Mouse (Mus musculus) liver, embryonic 14.5 days (tissue): ENCODE results near the gene She. TPM values are rescaled to one million over a fixed set of nuclear protein-coding genes. Genes with fewer than 3 reads are reported as not detected.
"Not testable (repeated sequence)": the region's sequence is repeated elsewhere in the genome, so short reads cannot be mapped to it uniquely, and the experiment has no call there.

Experiments
- ATAC-seq: fragments of 200-750 bp; cut with Nextera tagmentation; 2 replicates; pipeline ENCODE4 v1.8.0; 2017; ENCODE audit warnings: moderate number of reproducible peaks, mild to moderate bottlenecking, moderate library complexity; ENCODE audit not compliant: insufficient read depth
- DNase-seq, 3 experiments: peaks; one replicate each; pipeline ENCODE4 v3.0.0-alpha.2; 2012 to 2013; ENCODE audit warnings: low read depth in 3 of 3, low spot score in 3 of 3
- H3K27ac ChIP-seq: fragments of 300-500 bp; sonication (generic); 2 replicates; pipeline ENCODE4 v1.5.1; 2014; ENCODE audit warnings: moderate library complexity, mild to moderate bottlenecking, control low read depth, inconsistent platforms
- H3K27me3 ChIP-seq: fragments of 300-500 bp; sonication (generic); 2 replicates; pipeline ENCODE4 v1.6.1; 2014; ENCODE audit warnings: mild to moderate bottlenecking, low read length, moderate library complexity; ENCODE audit not compliant: control insufficient read depth, insufficient read depth
- H3K36me3 ChIP-seq: fragments of 300-500 bp; sonication (generic); replicated peaks from 2 replicates; pipeline ENCODE4 v1.6.1; 2014; ENCODE audit warnings: low read depth; ENCODE audit not compliant: control insufficient read depth, insufficient read depth
- H3K4me1 ChIP-seq, 2 experiments: fragments of 200-500 bp in 1 of 2; fragments of 300-500 bp in 1 of 2; sonication (generic) in 1 of 2; replicated peaks; 2 replicates each; pipeline ENCODE4 v1.6.1; 2012 to 2014; ENCODE audit warnings: antibody characterized with exemption in 1 of 2, inconsistent platforms in 1 of 2, low read length in 1 of 2; ENCODE audit not compliant: control insufficient read depth in 2 of 2, insufficient read depth in 2 of 2
- H3K4me2 ChIP-seq: fragments of 300-500 bp; sonication (generic); 2 replicates; pipeline ENCODE4 v1.6.1; 2014; ENCODE audit warnings: low read depth, mild to moderate bottlenecking, control low read depth, moderate library complexity
- H3K4me3 ChIP-seq, 2 experiments: fragments of 200-500 bp in 1 of 2; fragments of 300-500 bp in 1 of 2; sonication (generic) in 1 of 2; 2 replicates each; pipeline ENCODE4 v1.5.1; 2012 to 2014; ENCODE audit warnings: low read depth in 2 of 2, low read length in 2 of 2, mild to moderate bottlenecking in 2 of 2, control low read depth in 1 of 2, inconsistent platforms in 1 of 2, moderate library complexity in 1 of 2; ENCODE audit not compliant: insufficient read depth in 1 of 2
- H3K9ac ChIP-seq: fragments of 300-500 bp; sonication (generic); replicated peaks from 2 replicates; pipeline ENCODE4 v1.6.1; 2014; ENCODE audit warnings: mild to moderate bottlenecking, control low read depth, moderate library complexity
- H3K9me3 ChIP-seq: fragments of 300-500 bp; sonication (generic); 2 replicates; pipeline ENCODE4 v1.6.1; 2016; ENCODE audit warnings: low read length, mixed read lengths; ENCODE audit not compliant: control insufficient read depth
- CTCF ChIP-seq: IDR thresholded peaks from 2 replicates; pipeline ENCODE4 v1.5.1; 2016; ENCODE audit warnings: antibody characterized with exemption, low read depth, control low read depth
- EP300 ChIP-seq: IDR thresholded peaks from 2 replicates; pipeline ENCODE4 v1.6.1; 2016; ENCODE audit warnings: antibody characterized with exemption, low read depth
- WGBS: fragments of 180-500 bp; shearing (Covaris S2); extraction: QIAGEN DNeasy Blood & Tissue Kit; methylation state at CpG from one replicate; pipeline ENCODE4 v1.1.7; 2014; ENCODE audit not compliant: insufficient replicate concordance; 5-methylcytosine and 5-hydroxymethylcytosine counted together
- polyA plus RNA-seq, 2 experiments: library from polyadenylated mRNA; depleted of rRNA in 1 of 2; stranded (reverse) in 1 of 2; unstranded in 1 of 2; fragments of >200 nt; fragmentation: Nextera tagmentation in 1 of 2; extraction: Ambion mirVana in 1 of 2; gene quantifications; 2 replicates each; pipeline versions ENCODE4 v1.2.1 to v1.2.3; 2012 to 2014

The She gene
- polyA plus RNA-seq, 2 experiments, result 0.55 to 0.81 TPM

- Histone ChIP-seq H3K9me3 (no peaks in the 10 kb centered on the region), H3K9ac (no peak overlapping the region), H3K36me3 (no peaks in the 10 kb centered on the region), H3K4me3 (no peak overlapping the region), H3K27me3 (no peaks in the 10 kb centered on the region), H3K4me2 (no peak overlapping the region), H3K27ac (no peak overlapping the region), H3K4me1 (no peaks in the 10 kb centered on the region)
- no peak for DNase-seq
- no peak for ATAC-seq
- WGBS, result 44% methylated on average over 2 of the region's 2 CpGs
- TF ChIP-seq EP300 (no peak), CTCF (peak; percentile 24)
Measured at GRCm38 (mm10) chr3:89794616-89795015, 36.6 kb upstream of the She start.

GRCm38 (mm10) chr3:89795746-89796145 is 35.4 kb upstream of the She start:
- H3K27ac ChIP-seq, result no peak overlapping the region
- H3K4me3 ChIP-seq, result no peak overlapping the region
- H3K9ac ChIP-seq, result no peak overlapping the region
- WGBS, result 49% methylated on average over 5 of the region's 5 CpGs
- no peak for ATAC-seq
- no peak for DNase-seq
- no peaks in the 10 kb centered on the region for H3K36me3 ChIP-seq
- H3K4me1 ChIP-seq, result no peaks in the 10 kb centered on the region
- no peaks in the 10 kb centered on the region for H3K9me3 ChIP-seq
- no peaks in the 10 kb centered on the region for H3K27me3 ChIP-seq
- TF ChIP-seq EP300 (no peak), CTCF (peak; percentile 30)
- H3K4me2 ChIP-seq, result no peak overlapping the region

- Histone ChIP-seq H3K27me3 (no peaks in the 10 kb centered on the region), H3K27ac (no peak overlapping the region), H3K9me3 (no peaks in the 10 kb centered on the region), H3K4me3 (no peak overlapping the region), H3K36me3 (no peaks in the 10 kb centered on the region), H3K4me1 (no peaks in the 10 kb centered on the region), H3K9ac (no peak overlapping the region), H3K4me2 (no peak overlapping the region)
- ATAC-seq (no peak), DNase-seq (no peak)
- 20% methylated on average over 4 of the region's 4 CpGs for WGBS
- no peak for TF ChIP-seq CTCF
- no peak for TF ChIP-seq EP300
Measured at GRCm38 (mm10) chr3:89796358-89796757, 34.8 kb upstream of the She start.

- TF ChIP-seq EP300 (no peak), CTCF (no peak)
- Histone ChIP-seq H3K4me2 (no peak overlapping the region), H3K9me3 (no peaks in the 10 kb centered on the region), H3K27ac (no peak overlapping the region), H3K9ac (no peak overlapping the region), H3K4me1 (no peaks in the 10 kb centered on the region; a peak in 1 of 4 replicates), H3K4me3 (no peak overlapping the region), H3K27me3 (no peaks in the 10 kb centered on the region), H3K36me3 (no peaks in the 10 kb centered on the region)
- ATAC-seq, result no peak
- 47% methylated on average over 3 of the region's 3 CpGs for WGBS
- DNase-seq, result no peak
Measured at GRCm38 (mm10) chr3:89798518-89798917, 32.7 kb upstream of the She start.

GRCm38 (mm10) chr3:89799476-89799875 is 31.7 kb upstream of the She start:
- DNase-seq, result no peak
- 15% methylated on average over 13 of the region's 13 CpGs for WGBS
- no peaks in the 10 kb centered on the region for H3K36me3 ChIP-seq
- no peak overlapping the region for H3K27ac ChIP-seq
- H3K4me1 ChIP-seq, result no peaks in the 10 kb centered on the region; a peak in 1 of 4 replicates
- no peak overlapping the region for H3K4me3 ChIP-seq
- H3K9ac ChIP-seq, result no peak overlapping the region
- TF ChIP-seq EP300 (no peak), CTCF (no peak)
- H3K27me3 ChIP-seq, result no peaks in the 10 kb centered on the region
- no peaks in the 10 kb centered on the region for H3K9me3 ChIP-seq
- ATAC-seq, result no peak
- H3K4me2 ChIP-seq, result no peak overlapping the region

GRCm38 (mm10) chr3:89800078-89800477 is 31.1 kb upstream of the She start:
- 55% methylated on average over 3 of the region's 3 CpGs for WGBS
- H3K9ac ChIP-seq, DNase-seq, ATAC-seq, H3K27ac ChIP-seq, H3K4me3 ChIP-seq, H3K27me3 ChIP-seq, H3K36me3 ChIP-seq, H3K4me1 ChIP-seq, H3K9me3 ChIP-seq, H3K4me2 ChIP-seq: not testable (repeated sequence)
